Mouse (Mus musculus) heart, embryonic 16.5 days (tissue): ENCODE measurements around the gene 4930519G04Rik. TPM values are rescaled to one million over a fixed set of nuclear protein-coding genes. Genes with fewer than 3 reads are reported as not detected.
"Not testable (repeated sequence)": the region's sequence is repeated elsewhere in the genome, so short reads cannot be mapped to it uniquely, and the experiment has no call there.

Experiments used
- ATAC-seq: fragments of 200-750 bp; cut with Nextera tagmentation; replicated peaks from 2 replicates; pipeline ENCODE4 v1.8.0; 2017; ENCODE audit warnings: moderate number of reproducible peaks; ENCODE audit not compliant: insufficient read depth, low FRiP score; ENCODE audit errors: extremely low read depth
- H3K27ac ChIP-seq: fragments of 300-500 bp; sonication (generic); 2 replicates; pipeline ENCODE4 v1.5.1; 2014; ENCODE audit warnings: mild to moderate bottlenecking, low read length, control low read depth, moderate library complexity
- H3K27me3 ChIP-seq: fragments of 300-500 bp; sonication (generic); 2 replicates; pipeline ENCODE4 v1.6.1; 2014; ENCODE audit warnings: low read length, mixed read lengths; ENCODE audit not compliant: control insufficient read depth, insufficient read depth
- H3K36me3 ChIP-seq: fragments of 300-500 bp; sonication (generic); 2 replicates; pipeline ENCODE4 v1.6.1; 2014; ENCODE audit not compliant: control insufficient read depth, insufficient read depth
- H3K4me1 ChIP-seq: fragments of 300-500 bp; sonication (generic); 2 replicates; pipeline ENCODE4 v1.6.1; 2014; ENCODE audit warnings: low read length, mixed read lengths; ENCODE audit not compliant: control insufficient read depth, insufficient read depth
- H3K4me2 ChIP-seq: fragments of 300-500 bp; sonication (generic); 2 replicates; pipeline ENCODE4 v1.6.1; 2014; ENCODE audit warnings: low read depth, mild to moderate bottlenecking, control low read depth, low read length
- H3K4me3 ChIP-seq: fragments of 300-500 bp; sonication (generic); 2 replicates; pipeline ENCODE4 v1.5.1; 2014; ENCODE audit warnings: mild to moderate bottlenecking, control low read depth, low read length
- H3K9ac ChIP-seq: fragments of 300-500 bp; sonication (generic); 2 replicates; pipeline ENCODE4 v1.6.1; 2014; ENCODE audit warnings: low read length, control low read depth
- H3K9me3 ChIP-seq: fragments of 300-500 bp; sonication (generic); replicated peaks from 2 replicates; pipeline ENCODE4 v1.6.1; 2016; ENCODE audit warnings: low read length; ENCODE audit not compliant: control insufficient read depth
- WGBS: fragments of 180-500 bp; shearing (Covaris S2); extraction: QIAGEN DNeasy Blood & Tissue Kit; methylation state at CpG from one replicate; pipeline ENCODE4 v1.1.7; 2014; 5-methylcytosine and 5-hydroxymethylcytosine counted together
- polyA plus RNA-seq: library from polyadenylated mRNA; unstranded; fragments of >200 nt; fragmentation: Nextera tagmentation; extraction: Ambion mirVana; gene quantifications from 2 replicates; pipeline ENCODE4 v1.2.1, GENCODE M21; 2015

The 4930519G04Rik gene
- polyA plus RNA-seq, 1 experiment from 2014 or later, result not detected

- no peaks in the 10 kb centered on the region for H3K36me3 ChIP-seq
- no peaks in the 10 kb centered on the region for H3K27me3 ChIP-seq
- no peak overlapping the region for H3K9ac ChIP-seq
- H3K4me1 ChIP-seq, result peaks cover 3% of the 10 kb centered on the region; the same call in 1 of the 2 replicates
- no peak overlapping the region for H3K4me3 ChIP-seq
- no peak overlapping the region for H3K4me2 ChIP-seq
- ATAC-seq, result no peak
- no peaks in the 10 kb centered on the region for H3K9me3 ChIP-seq
- 82% methylated on average over 12 of the region's 12 CpGs for WGBS
- H3K27ac ChIP-seq, result no peak overlapping the region
These were observed 26.0 kb upstream of the 4930519G04Rik start for GRCm38 (mm10) chr5:114827427-114827826.

GRCm38 (mm10) chr5:114829740-114830139 lies 23.7 kb upstream of the 4930519G04Rik start:
- WGBS, result 62% methylated on average over 3 of the region's 3 CpGs
- no peak overlapping the region for H3K9ac ChIP-seq
- H3K4me1 ChIP-seq, result peaks cover 3% of the 10 kb centered on the region; the same call in 1 of the 2 replicates
- no peaks in the 10 kb centered on the region for H3K9me3 ChIP-seq
- no peak for ATAC-seq
- no peaks in the 10 kb centered on the region for H3K36me3 ChIP-seq
- no peak overlapping the region for H3K27ac ChIP-seq
- no peaks in the 10 kb centered on the region for H3K27me3 ChIP-seq
- no peak overlapping the region for H3K4me3 ChIP-seq
- no peak overlapping the region for H3K4me2 ChIP-seq

GRCm38 (mm10) chr5:114836886-114837285 lies 16.6 kb upstream of the 4930519G04Rik start:
- no peak for ATAC-seq
- no peak overlapping the region for H3K27ac ChIP-seq
- H3K4me3 ChIP-seq, result no peak overlapping the region
- H3K9me3 ChIP-seq, result no peaks in the 10 kb centered on the region
- H3K4me2 ChIP-seq, result no peak overlapping the region
- H3K4me1 ChIP-seq, result no peaks in the 10 kb centered on the region
- H3K36me3 ChIP-seq, result no peaks in the 10 kb centered on the region
- no peaks in the 10 kb centered on the region for H3K27me3 ChIP-seq
- H3K9ac ChIP-seq, result no peak overlapping the region
- 21% methylated on average over 12 of the region's 12 CpGs for WGBS

- H3K36me3 ChIP-seq, H3K9ac ChIP-seq, H3K9me3 ChIP-seq, H3K27ac ChIP-seq, H3K4me1 ChIP-seq, H3K4me3 ChIP-seq, ATAC-seq, H3K27me3 ChIP-seq, H3K4me2 ChIP-seq: not testable (repeated sequence)
- 66% methylated on average over 5 of the region's 5 CpGs for WGBS
These were observed 13.0 kb upstream of the 4930519G04Rik start for GRCm38 (mm10) chr5:114840481-114840880.

GRCm38 (mm10) chr5:114842155-114842554 lies 11.3 kb upstream of the 4930519G04Rik start:
- WGBS, result 44% methylated on average over 3 of the region's 3 CpGs
- H3K27ac ChIP-seq, H3K4me2 ChIP-seq, H3K4me1 ChIP-seq, H3K27me3 ChIP-seq, H3K4me3 ChIP-seq, H3K36me3 ChIP-seq, H3K9ac ChIP-seq, H3K9me3 ChIP-seq, ATAC-seq: not testable (repeated sequence)

GRCm38 (mm10) chr5:114842674-114843073 lies 10.8 kb upstream of the 4930519G04Rik start:
- H3K27ac ChIP-seq, result no peak overlapping the region
- WGBS, result 75% methylated on average over 5 of the region's 5 CpGs
- no peak for ATAC-seq

GRCm38 (mm10) chr5:114844371-114844770 lies 9.1 kb upstream of the 4930519G04Rik start:
- WGBS, result 77% methylated on average over 2 of the region's 2 CpGs
- H3K4me1 ChIP-seq, H3K9me3 ChIP-seq, H3K27ac ChIP-seq, H3K9ac ChIP-seq, H3K36me3 ChIP-seq, ATAC-seq, H3K4me3 ChIP-seq, H3K27me3 ChIP-seq, H3K4me2 ChIP-seq: not testable (repeated sequence)

More at GRCm38 (mm10) chr5:114842674-114843073, 10.8 kb upstream of the 4930519G04Rik start:
- H3K9me3 ChIP-seq, result no peaks in the 10 kb centered on the region
- no peaks in the 10 kb centered on the region for H3K4me1 ChIP-seq
- H3K4me3 ChIP-seq, result no peak overlapping the region
- no peaks in the 10 kb centered on the region for H3K36me3 ChIP-seq
- no peak overlapping the region for H3K9ac ChIP-seq
- no peaks in the 10 kb centered on the region for H3K27me3 ChIP-seq
- H3K4me2 ChIP-seq, result no peak overlapping the region

GRCm38 (mm10) chr5:114851565-114852236 lies 1.8 kb upstream of the 4930519G04Rik start:
- H3K9me3 ChIP-seq, result no peaks in the 10 kb centered on the region
- no peak overlapping the region for H3K27ac ChIP-seq
- ATAC-seq, result no peak
- H3K4me3 ChIP-seq, result no peak overlapping the region
- 84% methylated on average over 20 of the region's 20 CpGs for WGBS
- H3K27me3 ChIP-seq, result no peaks in the 10 kb centered on the region; the same call in 1 of the 2 replicates
- H3K4me1 ChIP-seq, result no peaks in the 10 kb centered on the region
- no peak overlapping the region for H3K9ac ChIP-seq
- H3K36me3 ChIP-seq, result no peaks in the 10 kb centered on the region
- H3K4me2 ChIP-seq, result no peak overlapping the region

GRCm38 (mm10) chr5:114858582-114858981 lies 5.1 kb downstream of the 4930519G04Rik start, which contains the start of gene Gm9936:
Gm9936 (minus strand) TSS chr5:114858682.
- H3K36me3 ChIP-seq, result no peaks in the 10 kb centered on the region
- no peak within 1 kb of the TSS for H3K9ac ChIP-seq
- no peak within 1 kb of the TSS for H3K27ac ChIP-seq
- no peaks in the 10 kb centered on the region for H3K4me1 ChIP-seq
- peaks cover 15% of the 10 kb centered on the region for H3K27me3 ChIP-seq
- H3K4me3 ChIP-seq, result peak within 1 kb of the TSS; percentile 31
- H3K9me3 ChIP-seq, result no peaks in the 10 kb centered on the region
- 73% methylated on average over 12 of the region's 12 CpGs for WGBS
- ATAC-seq, result no peak
- peak within 1 kb of the TSS; percentile 60 for H3K4me2 ChIP-seq
